Mouse (Mus musculus) forebrain, embryonic 12.5 days (tissue): Measurements from ENCODE around the gene Gm14226. TPM values are rescaled to one million over a fixed set of nuclear protein-coding genes. Genes with fewer than 3 reads are reported as not detected.
A peak's percentile ranks its signal among the peaks of the same experiment; 100 is the strongest.
"Not testable (repeated sequence)": the region's sequence is repeated elsewhere in the genome, so short reads cannot be mapped to it uniquely, and the experiment has no call there.

ENCODE experiments used
- ATAC-seq: fragments of 200-750 bp; cut with Nextera tagmentation; 2 replicates; pipeline ENCODE4 v1.8.0; 2017; ENCODE audit warnings: moderate TSS enrichment; ENCODE audit not compliant: low FRiP score
- H3K27ac ChIP-seq: fragments of 300-500 bp; sonication (generic); 2 replicates; pipeline ENCODE4 v1.5.1; 2016; ENCODE audit warnings: mild to moderate bottlenecking
- H3K27me3 ChIP-seq: fragments of 300-500 bp; sonication (generic); 2 replicates; pipeline ENCODE4 v1.6.1; 2016; ENCODE audit warnings: mild to moderate bottlenecking
- H3K36me3 ChIP-seq: fragments of 300-500 bp; sonication (generic); replicated peaks from 2 replicates; pipeline ENCODE4 v1.6.1; 2016; ENCODE audit warnings: mild to moderate bottlenecking
- H3K4me1 ChIP-seq: fragments of 300-500 bp; sonication (generic); 2 replicates; pipeline ENCODE4 v1.6.1; 2016
- H3K4me2 ChIP-seq: fragments of 300-500 bp; sonication (generic); 2 replicates; pipeline ENCODE4 v1.6.1; 2016; ENCODE audit warnings: mild to moderate bottlenecking, moderate library complexity
- H3K4me3 ChIP-seq: fragments of 300-500 bp; sonication (generic); replicated peaks from 2 replicates; pipeline ENCODE4 v1.5.1; 2016; ENCODE audit warnings: mild to moderate bottlenecking
- H3K9ac ChIP-seq: fragments of 300-500 bp; sonication (generic); 2 replicates; pipeline ENCODE4 v1.6.1; 2016; ENCODE audit warnings: mild to moderate bottlenecking
- H3K9me3 ChIP-seq: fragments of 300-500 bp; sonication (generic); 2 replicates; pipeline ENCODE4 v1.6.1; 2016
- WGBS: fragments of 180-500 bp; shearing (Covaris S2); methylation state at CpG from one replicate; pipeline ENCODE4 v1.1.7; 2016; 5-methylcytosine and 5-hydroxymethylcytosine counted together
- polyA plus RNA-seq: library from polyadenylated mRNA; unstranded; fragments of >200 nt; fragmentation: Nextera tagmentation; extraction: Ambion mirVana; gene quantifications from 2 replicates; pipeline ENCODE4 v1.2.1, GENCODE M21; 2016

Gene Gm14226
- polyA plus RNA-seq, 1 experiment from 2014 or later = 0.50 TPM

- Histone ChIP-seq H3K27ac (peak overlapping the region; percentile 88), H3K9me3 (no peaks in the 10 kb centered on the region), H3K9ac (peak overlapping the region; percentile 75), H3K4me3 (peak overlapping the region; percentile 53), H3K36me3 (no peaks in the 10 kb centered on the region), H3K27me3 (no peaks in the 10 kb centered on the region), H3K4me1 (peaks cover 16% of the 10 kb centered on the region), H3K4me2 (peak overlapping the region; percentile 69)
- under 1% methylated on average over 43 of the region's 45 CpGs for WGBS
- peak; percentile 96 for ATAC-seq
These were observed 32.6 kb downstream of the Gm14226 start for GRCm38 (mm10) chr2:155050504-155051236.

- Histone ChIP-seq H3K4me1 (peaks cover 16% of the 10 kb centered on the region), H3K27ac (peak overlapping the region; percentile 88; the same call in 1 of the 2 replicates), H3K36me3 (no peaks in the 10 kb centered on the region), H3K27me3 (no peaks in the 10 kb centered on the region), H3K9me3 (no peaks in the 10 kb centered on the region), H3K4me2 (peak overlapping the region; percentile 69), H3K4me3 (peak overlapping the region; percentile 53), H3K9ac (peak overlapping the region; percentile 48)
- ATAC-seq = no peak
- WGBS = 23% methylated on average over 9 of the region's 9 CpGs
These were observed 33.7 kb downstream of the Gm14226 start for GRCm38 (mm10) chr2:155051622-155052351.

GRCm38 (mm10) chr2:155052681-155053080 is 34.6 kb downstream of the Gm14226 start:
- peaks cover 16% of the 10 kb centered on the region for H3K4me1 ChIP-seq
- H3K4me3 ChIP-seq = no peak overlapping the region
- no peaks in the 10 kb centered on the region for H3K36me3 ChIP-seq
- H3K27ac ChIP-seq = no peak overlapping the region
- no peaks in the 10 kb centered on the region for H3K27me3 ChIP-seq
- no peak overlapping the region for H3K4me2 ChIP-seq
- H3K9ac ChIP-seq = no peak overlapping the region
- 85% methylated on average over 2 of the region's 2 CpGs for WGBS
- no peaks in the 10 kb centered on the region for H3K9me3 ChIP-seq
- ATAC-seq = no peak

GRCm38 (mm10) chr2:155053512-155053911 is 35.4 kb downstream of the Gm14226 start:
- not testable (repeated sequence) for H3K9ac ChIP-seq, H3K27me3 ChIP-seq, ATAC-seq, H3K4me3 ChIP-seq, H3K36me3 ChIP-seq, H3K27ac ChIP-seq, H3K4me2 ChIP-seq, H3K9me3 ChIP-seq
- peaks cover 16% of the 10 kb centered on the region for H3K4me1 ChIP-seq
- WGBS = 91% methylated on average over 8 of the region's 8 CpGs

GRCm38 (mm10) chr2:155054672-155055071 is 36.6 kb downstream of the Gm14226 start:
- peaks cover 8% of the 10 kb centered on the region for H3K36me3 ChIP-seq
- no peak overlapping the region for H3K27ac ChIP-seq
- peaks cover 16% of the 10 kb centered on the region for H3K4me1 ChIP-seq
- H3K9ac ChIP-seq = no peak overlapping the region
- ATAC-seq = no peak
- no peaks in the 10 kb centered on the region for H3K9me3 ChIP-seq
- H3K4me2 ChIP-seq = no peak overlapping the region
- H3K4me3 ChIP-seq = no peak overlapping the region
- WGBS = 88% methylated on average over 3 of the region's 3 CpGs
- H3K27me3 ChIP-seq = no peaks in the 10 kb centered on the region

- Histone ChIP-seq H3K4me3 (no peak overlapping the region), H3K4me1 (peaks cover 10% of the 10 kb centered on the region), H3K27me3 (no peaks in the 10 kb centered on the region), H3K9ac (no peak overlapping the region), H3K4me2 (no peak overlapping the region), H3K27ac (no peak overlapping the region), H3K36me3 (peaks cover 16% of the 10 kb centered on the region), H3K9me3 (no peaks in the 10 kb centered on the region)
- ATAC-seq = no peak
- 72% methylated on average over 5 of the region's 5 CpGs for WGBS
These were observed 38.1 kb downstream of the Gm14226 start for GRCm38 (mm10) chr2:155056076-155056578.

- no peak overlapping the region for H3K4me3 ChIP-seq
These were observed 39.3 kb downstream of the Gm14226 start for GRCm38 (mm10) chr2:155057361-155057760.

GRCm38 (mm10) chr2:155071027-155071426 is 53.0 kb downstream of the Gm14226 start:
- H3K27me3 ChIP-seq = no peaks in the 10 kb centered on the region
- no peak overlapping the region for H3K27ac ChIP-seq
- no peak for ATAC-seq
- peaks cover 24% of the 10 kb centered on the region for H3K4me1 ChIP-seq
- H3K9me3 ChIP-seq = no peaks in the 10 kb centered on the region
- H3K4me3 ChIP-seq = no peak overlapping the region
- no peak overlapping the region for H3K9ac ChIP-seq
- H3K36me3 ChIP-seq = peaks cover 26% of the 10 kb centered on the region
- 93% methylated on average over 9 of the region's 9 CpGs for WGBS
- H3K4me2 ChIP-seq = no peak overlapping the region

More at GRCm38 (mm10) chr2:155057361-155057760, 39.3 kb downstream of the Gm14226 start:
- no peak for ATAC-seq
- WGBS = 81% methylated on average over 1 of the region's 1 CpGs
- H3K36me3 ChIP-seq = peaks cover 28% of the 10 kb centered on the region
- H3K9ac ChIP-seq = no peak overlapping the region
- H3K9me3 ChIP-seq = no peaks in the 10 kb centered on the region
- no peak overlapping the region for H3K27ac ChIP-seq
- H3K27me3 ChIP-seq = no peaks in the 10 kb centered on the region
- no peak overlapping the region for H3K4me2 ChIP-seq
- no peaks in the 10 kb centered on the region for H3K4me1 ChIP-seq

GRCm38 (mm10) chr2:155072353-155073145 is 54.5 kb downstream of the Gm14226 start:
- 82% methylated on average over 8 of the region's 8 CpGs for WGBS
- Histone ChIP-seq H3K9ac (peak overlapping the region; percentile 62; the same call in 1 of the 2 replicates), H3K9me3 (no peaks in the 10 kb centered on the region), H3K4me3 (peak overlapping the region; percentile 56; the same call in 1 of the 2 replicates), H3K4me1 (peaks cover 24% of the 10 kb centered on the region), H3K36me3 (peaks cover 11% of the 10 kb centered on the region), H3K27me3 (no peaks in the 10 kb centered on the region), H3K27ac (no peak overlapping the region), H3K4me2 (peak overlapping the region; percentile 63)
- ATAC-seq = no peak

GRCm38 (mm10) chr2:155073347-155073746 is 55.3 kb downstream of the Gm14226 start:
- Histone ChIP-seq H3K36me3 (peaks cover 3% of the 10 kb centered on the region), H3K27ac (peak overlapping the region; percentile 76; the same call in 1 of the 2 replicates), H3K27me3 (no peaks in the 10 kb centered on the region), H3K4me3 (peak overlapping the region; percentile 56), H3K9me3 (no peaks in the 10 kb centered on the region), H3K4me1 (peaks cover 24% of the 10 kb centered on the region), H3K4me2 (peak overlapping the region; percentile 63), H3K9ac (peak overlapping the region; percentile 62)
- WGBS = 28% methylated on average over 3 of the region's 3 CpGs
- ATAC-seq = no peak

- Histone ChIP-seq H3K4me1 (peaks cover 24% of the 10 kb centered on the region), H3K9me3 (no peaks in the 10 kb centered on the region), H3K36me3 (no peaks in the 10 kb centered on the region), H3K27ac (peak within 1 kb of the TSS; percentile 76), H3K4me2 (peak within 1 kb of the TSS; percentile 63), H3K27me3 (no peaks in the 10 kb centered on the region), H3K9ac (peak within 1 kb of the TSS; percentile 62), H3K4me3 (peak within 1 kb of the TSS; percentile 56)
- WGBS = under 1% methylated on average over 56 of the region's 56 CpGs
- peak; percentile 95 for ATAC-seq
These were observed 56.1 kb downstream of the Gm14226 start, which contains the start of gene Ahcy for GRCm38 (mm10) chr2:155073978-155074765. TSS of gene Ahcy (minus strand) at chr2:155074497.
